ENCODE assay signal across 16 mouse cellular contexts in the genomic region with DNA sequence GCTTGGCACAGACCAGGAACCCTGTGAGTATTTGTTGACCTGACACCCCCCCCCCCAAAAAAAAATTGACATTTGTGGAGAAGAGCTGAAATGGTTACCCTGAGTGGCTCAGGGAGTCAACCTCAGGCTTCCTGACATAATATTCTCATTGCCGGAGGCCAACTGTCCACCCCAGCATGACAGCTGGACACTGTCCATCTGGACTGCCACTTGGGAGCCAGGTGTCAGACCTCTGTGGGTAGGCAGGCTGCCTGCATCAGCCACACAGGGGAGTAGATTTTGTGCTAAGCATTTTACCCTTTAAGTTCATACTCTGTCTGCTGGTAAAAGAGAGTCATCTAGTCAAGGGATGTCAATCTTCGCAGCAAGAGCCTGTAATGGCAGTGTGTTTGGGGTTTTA.
A peak's percentile ranks its signal among the peaks of the same experiment; 100 is the strongest.
DNase-seq lines count a peak whose midpoint lies in the region; ATAC-seq lines count a peak whose summit lies in the region.
"Had no signal": no experiment of that assay in that cellular context is flagged by ENCODE, and none has a peak within 500 bp of the region (broad histone marks: within the 10 kb centered on the region; RNA-seq: fewer than 3 reads in every experiment).

No protein-coding gene starts in this region.

- peak; percentile 65 for DNase-seq in brain, adult 2 months (ENCODE audit: low read depth, low spot score)
- DNase-seq in cerebellum, adult 11-12 months, result peak; percentile 78
- DNase-seq in cerebellum, postnatal 10 days, result peak; percentile 71 to 84
- DNase-seq in gastrocnemius, postnatal 14 days, result peak; percentile 49
- no peak for DNase-seq in thymus, postnatal 25 days
- no peak for DNase-seq in embryo, embryonic 11 days
- DNase-seq: adrenal gland, adult 8-10 months; kidney, adult 18-20 months; liver; right cerebral cortex, adult 18-20 months; right cerebral cortex, postnatal 4 days; thymus, postnatal 4 days had no signal

- no peak for ATAC-seq in CD4-positive, CD25-positive, alpha-beta regulatory T cell, adult 4 months
- ATAC-seq: activated CD4-positive, CD25-positive, alpha-beta regulatory T cell, adult 4 months; forebrain, embryonic 13.5 days; midbrain, embryonic 16.5 days had no signal

- intact Hi-C loops in gastrocnemius, postnatal 14 days (cut with DNase I; ENCODE audit: low total_unique reads), result no loop called here

Comparison
In these comparisons a context has a peak if more than half of its experiments do, and no peak if none do; other contexts are left out.
1. DNase-seq: peak in brain, adult 2 months (single experiment), cerebellum, adult 11-12 months (single experiment), cerebellum, postnatal 10 days (2 of 2) and gastrocnemius, postnatal 14 days (single experiment); none in thymus, postnatal 25 days (single experiment) and embryo, embryonic 11 days (single experiment).